Comparison of ENCODE assay signal across 12 mouse cellular contexts in the genomic region with DNA sequence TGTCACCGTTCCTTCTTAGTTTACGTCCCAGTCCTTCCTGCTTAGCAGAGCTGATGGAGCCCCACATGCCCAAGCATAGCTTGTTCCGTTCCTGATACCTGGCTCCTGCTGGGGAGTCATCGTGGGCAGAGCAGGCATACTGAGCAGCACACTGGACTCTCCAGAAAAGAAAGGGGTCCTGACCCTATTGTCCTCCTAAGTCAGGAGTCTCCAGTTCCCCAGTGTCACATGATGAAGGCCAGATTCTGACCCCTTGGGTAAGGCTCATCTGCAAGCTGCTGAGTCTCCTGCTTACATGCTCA. TPM values are rescaled to one million over a fixed set of nuclear protein-coding genes. Genes with fewer than 3 reads are reported as not detected.
DNase-seq lines count a peak whose midpoint lies in the region; ATAC-seq and TF ChIP-seq lines count a peak whose summit lies in the region.
"Had no signal": no experiment of that assay in that cellular context is flagged by ENCODE, and none has a peak within 500 bp of the region (broad histone marks: within the 10 kb centered on the region; RNA-seq: fewer than 3 reads in every experiment).

No protein-coding gene starts in this region.

- no peak overlapping the region for H3K9ac ChIP-seq in heart, adult 2 months (ENCODE audit: low read depth, low read length)
- no peak overlapping the region for H3K9ac ChIP-seq in midbrain, embryonic 11.5 days (ENCODE audit: low read length)
- H3K9ac ChIP-seq in hindbrain, embryonic 13.5 days: peak overlapping the region; percentile 44; the same call in 1 of the 2 replicates
- H3K9ac ChIP-seq in neural tube, embryonic 13.5 days: no peak overlapping the region

- intact Hi-C loops in heart, adult 2 months (cut with DNase I): no loop called here
- intact Hi-C loops in heart, postnatal 14 days (cut with DNase I): no loop called here

- DNase-seq in heart, adult 2 months: no peak
- no peak for DNase-seq in heart, postnatal 14 days
- no peak for DNase-seq in midbrain, embryonic 10.5 days (ENCODE audit: low spot score)
- no peak for DNase-seq in midbrain, embryonic 11.5 days (ENCODE audit: low spot score, missing footprints)
- DNase-seq: adrenal gland, postnatal 36 days; kidney, adult 11 months; kidney, postnatal 25 days; lung, adult 2 months had no signal

- no peak for TF ChIP-seq EP300 in heart, adult 2 months (IDR thresholded peaks at IDR 0.05; ENCODE audit: insufficient read depth, low read depth, low read length)

- H3K27ac ChIP-seq in heart, adult 2 months: peak overlapping the region; percentile 43; the same call in 1 of the 2 replicates
- 0 out of 2 replicates have a peak overlapping the region, but pooled peaks have one; percentile 38 for H3K27ac ChIP-seq in midbrain, embryonic 10.5 days (replicated peaks)
- H3K27ac ChIP-seq in midbrain, embryonic 11.5 days (ENCODE audit: low read depth, low read length): no peak overlapping the region
- H3K27ac ChIP-seq in hindbrain, embryonic 13.5 days: peak overlapping the region; percentile 56
- H3K27ac ChIP-seq in neural tube, embryonic 13.5 days (replicated peaks): peak overlapping the region; percentile 56; the same call in 1 of the 2 replicates

- H3K27me3 ChIP-seq in heart, adult 2 months (ENCODE audit: control insufficient read depth, insufficient read depth, low read length): no peaks in the 10 kb centered on the region
- no peaks in the 10 kb centered on the region for H3K27me3 ChIP-seq in midbrain, embryonic 10.5 days (ENCODE audit: low read depth, poor library complexity, severe bottlenecking)
- H3K27me3 ChIP-seq in midbrain, embryonic 11.5 days (ENCODE audit: control insufficient read depth, insufficient read depth, low read length): no peaks in the 10 kb centered on the region
- H3K27me3 ChIP-seq in hindbrain, embryonic 13.5 days: no peaks in the 10 kb centered on the region
- no peaks in the 10 kb centered on the region for H3K27me3 ChIP-seq in neural tube, embryonic 13.5 days

- peaks cover 5% of the 10 kb centered on the region for H3K79me2 ChIP-seq in heart, adult 2 months (replicated peaks; ENCODE audit: control insufficient read depth, insufficient read depth, low read length)

- no peaks in the 10 kb centered on the region for H3K36me3 ChIP-seq in heart, adult 2 months (ENCODE audit: control insufficient read depth, insufficient read depth, low read length)
- H3K36me3 ChIP-seq in midbrain, embryonic 10.5 days: peaks cover 66% of the 10 kb centered on the region
- H3K36me3 ChIP-seq in midbrain, embryonic 11.5 days (ENCODE audit: control insufficient read depth, insufficient read depth, low read length): peaks cover 4% of the 10 kb centered on the region; the same call in 1 of the 2 replicates
- peaks cover 44% of the 10 kb centered on the region for H3K36me3 ChIP-seq in hindbrain, embryonic 13.5 days
- peaks cover 33% of the 10 kb centered on the region for H3K36me3 ChIP-seq in neural tube, embryonic 13.5 days

- H3K4me3 ChIP-seq in heart, adult 2 months: no peak overlapping the region
- H3K4me3 ChIP-seq in midbrain, embryonic 10.5 days: no peak overlapping the region
- H3K4me3 ChIP-seq in midbrain, embryonic 11.5 days (ENCODE audit: low read depth, low read length): no peak overlapping the region
- no peak overlapping the region for H3K4me3 ChIP-seq in hindbrain, embryonic 13.5 days
- no peak overlapping the region for H3K4me3 ChIP-seq in neural tube, embryonic 13.5 days

- WGBS in heart, adult 2 months: 77% methylated on average over 4 of the region's 4 CpGs
- 86% methylated on average over 4 of the region's 4 CpGs for WGBS in midbrain, embryonic 10.5 days
- WGBS in midbrain, embryonic 11.5 days: 84% methylated on average over 4 of the region's 4 CpGs
- WGBS in hindbrain, embryonic 13.5 days: 67% methylated on average over 4 of the region's 4 CpGs
- WGBS in neural tube, embryonic 13.5 days: 78% methylated on average over 4 of the region's 4 CpGs

- no peak overlapping the region for H3K4me2 ChIP-seq in midbrain, embryonic 11.5 days
- no peak overlapping the region for H3K4me2 ChIP-seq in hindbrain, embryonic 13.5 days
- H3K4me2 ChIP-seq in neural tube, embryonic 13.5 days: no peak overlapping the region

- TF ChIP-seq POLR2A in heart, adult 2 months (IDR thresholded peaks at IDR 0.05; ENCODE audit: insufficient read depth, low read depth, low read length): no peak

- ATAC-seq in midbrain, embryonic 11.5 days (ENCODE audit: low FRiP score): no peak
- no peak for ATAC-seq in hindbrain, embryonic 13.5 days (ENCODE audit: low FRiP score)
- ATAC-seq in neural tube, embryonic 13.5 days (ENCODE audit: low read depth): no peak
- ATAC-seq in megakaryocyte-erythroid progenitor cell, adult 5-6 weeks (replicated peaks; ENCODE audit: low FRiP score, low TSS enrichment, poor library complexity, severe bottlenecking): no peak

- no peak for TF ChIP-seq CTCF in heart, adult 2 months (IDR thresholded peaks at IDR 0.05)

- no peaks in the 10 kb centered on the region for H3K9me3 ChIP-seq in midbrain, embryonic 10.5 days (replicated peaks)
- no peaks in the 10 kb centered on the region for H3K9me3 ChIP-seq in midbrain, embryonic 11.5 days (ENCODE audit: control insufficient read depth, low read length)
- H3K9me3 ChIP-seq in hindbrain, embryonic 13.5 days: no peaks in the 10 kb centered on the region
- H3K9me3 ChIP-seq in neural tube, embryonic 13.5 days: no peaks in the 10 kb centered on the region

- peaks cover 54% of the 10 kb centered on the region for H3K4me1 ChIP-seq in heart, adult 2 months (ENCODE audit: control insufficient read depth, insufficient read depth, low read length)
- H3K4me1 ChIP-seq in midbrain, embryonic 10.5 days: peaks cover 14% of the 10 kb centered on the region
- peaks cover 7% of the 10 kb centered on the region for H3K4me1 ChIP-seq in midbrain, embryonic 11.5 days (ENCODE audit: control insufficient read depth, insufficient read depth, low read length)
- peaks cover 57% of the 10 kb centered on the region for H3K4me1 ChIP-seq in hindbrain, embryonic 13.5 days (replicated peaks)
- H3K4me1 ChIP-seq in neural tube, embryonic 13.5 days (replicated peaks): peaks cover 42% of the 10 kb centered on the region

RNA-seq across cellular contexts. Expression of a gene that starts 13.5 kb away (rescaled TPM):
- total RNA-seq in heart, adult 2 months (2021): 10 to 100 TPM; 13.6 to 14.3 TPM
- polyA plus RNA-seq in heart, adult 2 months (2012; rRNA removed): 26.4 and 27.4 TPM in 2 replicates
- total RNA-seq in heart, postnatal 14 days (2021): 10 to 100 TPM; 23.0 to 24.1 TPM
- polyA plus RNA-seq in midbrain, embryonic 10.5 days (2016; fragmentation: Nextera tagmentation; extraction: Ambion mirVana): 161 and 162 TPM in 2 replicates
- 106 and 118 TPM in 2 replicates for polyA plus RNA-seq in midbrain, embryonic 11.5 days (2014; fragmentation: Nextera tagmentation; extraction: Ambion mirVana)
- 116 and 118 TPM in 2 replicates for polyA plus RNA-seq in hindbrain, embryonic 13.5 days (2015; fragmentation: Nextera tagmentation; extraction: Ambion mirVana)
- polyA plus RNA-seq in neural tube, embryonic 13.5 days (2015; fragmentation: Nextera tagmentation; extraction: Ambion mirVana): 112 and 114 TPM in 2 replicates
- total RNA-seq in megakaryocyte-erythroid progenitor cell, adult 5-6 weeks (2014; fragmentation: Nextera tagmentation): 25.2 and 35.7 TPM in 2 replicates
- 13.6 and 22.1 TPM in 2 replicates for total RNA-seq in megakaryocyte-erythroid progenitor cell, adult 5-6 weeks (2017)

RNA-seq across cellular contexts. Expression of a gene that starts 17.3 kb away (rescaled TPM):
- 1 to 10 TPM in 1 of 2 experiments, under 1 TPM in 1; 0.99 to 1.3 TPM for total RNA-seq in heart, adult 2 months (2021)
- 0.45 and 0.67 TPM in 2 replicates for polyA plus RNA-seq in heart, adult 2 months (2012; rRNA removed)
- 1 to 10 TPM; 2.6 to 3.4 TPM for total RNA-seq in heart, postnatal 14 days (2021)
- polyA plus RNA-seq in midbrain, embryonic 10.5 days (2016; fragmentation: Nextera tagmentation; extraction: Ambion mirVana): 45.4 and 49.3 TPM in 2 replicates
- polyA plus RNA-seq in midbrain, embryonic 11.5 days (2014; fragmentation: Nextera tagmentation; extraction: Ambion mirVana): 20.7 and 24.7 TPM in 2 replicates
- polyA plus RNA-seq in hindbrain, embryonic 13.5 days (2015; fragmentation: Nextera tagmentation; extraction: Ambion mirVana): 6.1 and 6.9 TPM in 2 replicates
- polyA plus RNA-seq in neural tube, embryonic 13.5 days (2015; fragmentation: Nextera tagmentation; extraction: Ambion mirVana): 6.3 and 8.0 TPM in 2 replicates
- 46.9 and 47.7 TPM in 2 replicates for total RNA-seq in megakaryocyte-erythroid progenitor cell, adult 5-6 weeks (2014; fragmentation: Nextera tagmentation)
- 34.5 and 37.5 TPM in 2 replicates for total RNA-seq in megakaryocyte-erythroid progenitor cell, adult 5-6 weeks (2017)

RNA-seq across cellular contexts. Expression of a gene that starts 17.4 kb away (rescaled TPM):
- 10 to 100 TPM; 63.1 to 78.9 TPM for total RNA-seq in heart, adult 2 months (2021)
- polyA plus RNA-seq in heart, adult 2 months (2012; rRNA removed): 68.0 and 75.8 TPM in 2 replicates
- 10 to 100 TPM; 44.1 to 49.9 TPM for total RNA-seq in heart, postnatal 14 days (2021)
- polyA plus RNA-seq in midbrain, embryonic 10.5 days (2016; fragmentation: Nextera tagmentation; extraction: Ambion mirVana): 131 and 160 TPM in 2 replicates
- 146 and 158 TPM in 2 replicates for polyA plus RNA-seq in midbrain, embryonic 11.5 days (2014; fragmentation: Nextera tagmentation; extraction: Ambion mirVana)
- polyA plus RNA-seq in hindbrain, embryonic 13.5 days (2015; fragmentation: Nextera tagmentation; extraction: Ambion mirVana): 159 and 163 TPM in 2 replicates
- polyA plus RNA-seq in neural tube, embryonic 13.5 days (2015; fragmentation: Nextera tagmentation; extraction: Ambion mirVana): 156 and 174 TPM in 2 replicates
- total RNA-seq in megakaryocyte-erythroid progenitor cell, adult 5-6 weeks (2014; fragmentation: Nextera tagmentation): 5.4 and 12.1 TPM in 2 replicates
- 2.1 and 6.2 TPM in 2 replicates for total RNA-seq in megakaryocyte-erythroid progenitor cell, adult 5-6 weeks (2017)

RNA-seq across cellular contexts. Expression of a gene that starts 17.6 kb away (rescaled TPM):
- 10 to 100 TPM; 12.2 to 14.8 TPM for total RNA-seq in heart, adult 2 months (2021)
- polyA plus RNA-seq in heart, adult 2 months (2012; rRNA removed): 28.6 and 30.6 TPM in 2 replicates
- total RNA-seq in heart, postnatal 14 days (2021): 10 to 100 TPM; 15.9 to 17.9 TPM
- 5.2 and 5.5 TPM in 2 replicates for polyA plus RNA-seq in midbrain, embryonic 10.5 days (2016; fragmentation: Nextera tagmentation; extraction: Ambion mirVana)
- polyA plus RNA-seq in midbrain, embryonic 11.5 days (2014; fragmentation: Nextera tagmentation; extraction: Ambion mirVana): 3.6 and 4.5 TPM in 2 replicates
- polyA plus RNA-seq in hindbrain, embryonic 13.5 days (2015; fragmentation: Nextera tagmentation; extraction: Ambion mirVana): 5.7 and 5.8 TPM in 2 replicates
- polyA plus RNA-seq in neural tube, embryonic 13.5 days (2015; fragmentation: Nextera tagmentation; extraction: Ambion mirVana): 6.4 and 7.4 TPM in 2 replicates
- total RNA-seq in megakaryocyte-erythroid progenitor cell, adult 5-6 weeks (2014; fragmentation: Nextera tagmentation): not detected in 2 replicates
- total RNA-seq in megakaryocyte-erythroid progenitor cell, adult 5-6 weeks (2017): not detected in 2 replicates
- total RNA-seq: common myeloid progenitor, adult 5-6 weeks had no signal

RNA-seq across cellular contexts. Expression of a gene that starts 36.6 kb away (rescaled TPM):
- under 1 TPM; 0.50 to 0.61 TPM for total RNA-seq in heart, adult 2 months (2021)
- polyA plus RNA-seq in heart, adult 2 months (2012; rRNA removed): 0.35 and 0.76 TPM in 2 replicates
- total RNA-seq in heart, postnatal 14 days (2021): under 1 TPM in 1 of 2 experiments, not detected in 1; 0.74 TPM
- polyA plus RNA-seq in midbrain, embryonic 10.5 days (2016; fragmentation: Nextera tagmentation; extraction: Ambion mirVana): 78.4 and 95.0 TPM in 2 replicates
- 61.2 and 65.6 TPM in 2 replicates for polyA plus RNA-seq in midbrain, embryonic 11.5 days (2014; fragmentation: Nextera tagmentation; extraction: Ambion mirVana)
- 159 and 172 TPM in 2 replicates for polyA plus RNA-seq in hindbrain, embryonic 13.5 days (2015; fragmentation: Nextera tagmentation; extraction: Ambion mirVana)
- polyA plus RNA-seq in neural tube, embryonic 13.5 days (2015; fragmentation: Nextera tagmentation; extraction: Ambion mirVana): 145 and 165 TPM in 2 replicates
- total RNA-seq in megakaryocyte-erythroid progenitor cell, adult 5-6 weeks (2014; fragmentation: Nextera tagmentation): not detected in 2 replicates
- total RNA-seq in megakaryocyte-erythroid progenitor cell, adult 5-6 weeks (2017): not detected in 2 replicates
- total RNA-seq: common myeloid progenitor, adult 5-6 weeks had no signal
